Mouse (Mus musculus): Measurements from ENCODE around the gene 1190007I07Rik.

1190007I07Rik gene

DNA sequence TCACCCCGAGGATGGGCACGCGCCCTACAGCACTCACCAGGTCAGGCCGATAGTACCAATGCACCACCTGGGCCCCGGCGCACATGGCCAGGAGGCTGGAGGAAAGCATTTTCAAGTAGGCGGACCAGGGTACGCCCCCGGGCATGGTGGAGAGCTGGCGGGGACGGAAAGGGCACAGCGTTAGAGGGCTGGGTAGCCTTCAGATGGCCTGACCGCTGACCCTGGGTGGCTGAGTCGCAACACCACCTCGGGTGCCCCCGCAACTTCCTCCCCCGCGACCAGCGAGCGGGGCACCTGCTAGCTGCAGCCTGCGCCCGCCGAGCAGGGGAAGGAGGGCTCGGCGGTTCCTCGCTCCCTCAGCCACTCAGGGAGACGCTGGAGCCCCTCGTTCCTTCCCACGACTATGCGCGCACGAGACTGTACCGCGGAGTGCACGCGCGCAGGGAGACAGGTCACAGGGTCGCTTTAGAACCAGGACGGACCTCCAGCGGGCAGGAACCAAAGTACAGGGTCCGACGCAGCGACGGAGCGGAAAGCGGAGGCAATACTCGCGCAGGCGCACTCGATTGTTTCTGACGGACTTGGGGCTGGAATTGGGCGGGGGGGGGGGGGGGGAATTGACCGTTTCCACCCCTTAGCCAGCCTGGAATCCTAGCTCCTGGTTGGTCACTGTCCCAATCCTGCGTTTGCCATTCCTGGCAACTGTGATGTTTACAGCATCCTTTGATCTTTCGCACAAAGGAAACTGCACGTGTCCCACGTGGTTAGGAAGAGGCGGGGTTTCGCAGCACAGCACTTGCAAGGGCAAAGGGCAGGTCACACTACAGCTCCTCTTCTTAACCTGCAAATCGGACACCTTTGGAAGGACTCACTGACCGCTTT is at the start of gene 1190007I07Rik:
Gene 1190007I07Rik, minus strand, starts transcription at position 558 of the 882 bp plus-strand sequence.
- peak; percentile 86 for DNase-seq

DNA sequence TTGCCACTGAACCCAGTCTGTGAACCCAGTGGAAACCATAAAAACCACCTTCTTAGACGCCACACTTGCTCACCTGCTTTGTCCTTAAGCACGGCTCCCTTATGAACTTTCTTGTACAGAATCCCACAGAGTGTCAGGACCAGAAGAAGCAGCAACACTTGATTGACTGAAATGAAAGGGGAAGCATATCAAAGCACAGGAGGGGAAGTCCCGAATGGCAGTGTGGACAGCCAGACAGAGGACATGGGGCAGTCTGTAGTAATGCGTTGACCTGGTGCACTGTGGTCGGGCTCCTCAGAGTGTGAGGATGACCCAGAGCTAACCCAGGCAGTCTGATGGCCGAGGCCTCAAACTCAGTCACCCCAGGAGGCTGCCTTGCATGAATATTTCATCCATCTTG is 47.2 kb upstream of the 1190007I07Rik start:
- no peak for DNase-seq

DNA sequence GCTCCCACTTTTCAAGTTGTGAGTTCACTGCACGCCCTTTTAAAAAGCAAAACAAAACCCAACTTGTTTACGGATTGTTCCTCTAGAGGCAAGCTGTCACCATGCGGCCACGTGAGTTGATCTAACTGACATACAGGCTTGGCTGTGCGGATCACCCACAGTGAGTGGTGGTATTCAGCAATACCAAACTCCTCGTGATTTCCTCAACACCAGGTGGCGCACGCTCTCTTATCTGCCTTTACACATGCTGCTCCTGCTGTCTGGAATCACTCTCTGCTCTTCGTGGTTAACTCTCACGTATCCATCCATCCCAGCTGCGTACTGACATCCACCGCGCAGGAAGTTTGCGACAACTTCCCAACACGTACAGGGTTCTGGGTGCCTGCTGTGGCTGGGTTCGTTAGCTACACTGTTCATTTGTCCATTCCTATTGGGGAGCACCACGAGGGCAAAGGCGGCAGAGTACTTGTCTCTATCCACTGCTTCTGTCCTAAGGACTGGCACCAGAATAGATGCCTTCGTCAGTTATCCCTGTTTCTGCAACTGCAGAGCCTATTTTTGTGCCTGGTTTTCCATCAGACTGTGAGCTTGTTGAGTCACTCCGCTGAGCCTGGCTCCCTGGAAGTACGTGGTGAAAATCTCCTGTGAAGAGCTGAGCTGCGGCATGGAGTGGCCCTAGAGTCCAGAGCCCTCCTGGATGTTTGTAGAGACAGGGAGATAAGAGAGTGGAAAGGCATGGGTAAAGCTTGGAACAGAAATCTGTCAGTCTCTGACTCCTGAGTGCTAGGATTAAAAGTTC is 43.6 kb upstream of the 1190007I07Rik start:
- peak; percentile 80 to 82 for DNase-seq

DNA sequence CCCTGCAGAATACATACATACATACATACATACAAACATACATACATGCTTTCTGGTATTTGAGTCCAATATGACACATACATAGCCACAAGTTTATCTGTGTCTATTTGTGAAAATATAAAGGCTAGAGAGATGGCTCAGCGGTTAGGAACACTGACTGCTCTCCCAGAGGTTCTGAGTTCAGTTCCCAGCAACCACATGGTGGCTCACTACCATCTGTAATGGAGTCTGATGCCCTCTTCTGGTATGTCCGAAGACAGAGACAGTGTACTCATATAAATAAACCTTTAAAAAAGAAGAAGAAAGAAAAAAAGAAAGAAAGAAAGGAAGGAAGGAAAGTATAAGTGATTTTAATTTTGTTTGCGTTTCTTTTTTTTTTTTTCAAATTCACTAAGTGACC is 42.9 kb upstream of the 1190007I07Rik start:
- DNase-seq = no peak

DNA sequence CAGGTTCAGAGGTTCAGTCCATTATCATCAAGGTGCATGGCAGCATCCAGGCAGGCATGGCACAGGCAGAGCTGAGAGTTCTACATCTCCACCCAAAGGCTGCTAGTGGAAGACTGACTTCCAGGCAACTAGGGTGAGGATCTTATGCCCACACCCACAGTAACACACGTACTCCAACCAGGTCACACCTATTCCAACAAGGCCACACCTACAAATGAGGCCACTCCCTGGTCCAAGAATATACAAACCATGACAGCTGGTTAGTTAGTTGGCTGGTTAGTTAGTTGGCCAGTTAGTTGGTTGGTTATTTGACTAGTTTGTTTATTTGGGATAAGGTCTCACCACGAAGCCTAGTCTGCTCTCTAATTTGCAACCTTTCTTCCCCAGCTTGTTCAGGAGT is 40.3 kb upstream of the 1190007I07Rik start:
- no peak for DNase-seq

DNA sequence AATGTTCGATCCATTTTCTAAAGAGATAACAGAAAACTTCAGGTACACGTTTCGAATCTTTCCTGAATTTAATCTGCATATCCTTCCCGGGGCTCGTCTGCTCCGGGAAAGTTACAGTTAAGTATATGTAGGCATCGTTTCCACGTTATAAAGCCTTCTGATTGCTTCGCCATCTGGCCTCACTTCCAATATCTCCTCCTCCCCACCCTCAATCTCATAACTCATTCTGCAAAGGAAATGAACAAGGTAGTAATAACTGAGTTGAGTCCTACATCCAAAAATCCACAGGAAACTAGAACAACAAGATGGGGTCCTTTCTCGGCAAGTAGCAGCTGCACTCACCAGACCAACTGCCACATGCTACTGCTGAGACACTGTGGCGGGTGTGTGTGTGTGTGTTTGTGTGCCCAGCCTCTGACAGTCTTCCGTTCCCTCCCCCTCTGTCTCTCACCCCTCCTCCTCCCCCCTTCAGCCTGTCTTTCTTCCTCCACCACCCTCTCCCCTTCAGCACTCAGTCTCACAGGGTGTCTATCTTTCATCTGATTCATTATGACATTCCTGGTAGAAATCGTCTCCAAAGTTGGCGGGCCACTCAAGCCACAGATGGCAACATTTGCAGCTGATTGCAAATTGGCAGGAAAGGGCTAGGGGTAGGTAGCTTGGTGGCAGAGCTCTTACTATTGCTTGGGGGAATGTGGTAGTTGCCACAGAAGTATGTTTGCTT is 39.4 kb upstream of the 1190007I07Rik start:
- DNase-seq = no peak

DNA sequence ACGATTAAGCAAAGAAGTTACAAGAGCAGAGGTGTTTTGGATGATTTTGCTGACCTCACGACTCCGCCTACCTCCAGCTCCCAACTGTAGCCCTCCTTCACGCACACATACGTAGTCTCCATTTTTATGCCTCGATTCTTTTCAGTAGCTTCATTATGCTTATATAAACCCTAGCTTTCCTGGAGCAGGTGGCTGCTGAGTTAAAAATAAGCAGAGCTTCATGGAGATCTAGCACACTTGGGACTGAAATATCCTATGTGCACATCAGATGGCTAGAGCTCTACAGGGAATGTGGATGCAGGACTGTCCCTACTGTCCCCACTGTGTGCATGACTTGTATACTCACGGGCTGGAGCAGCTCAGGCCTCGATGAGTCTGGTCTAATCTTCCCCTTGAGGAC is 38.8 kb upstream of the 1190007I07Rik start:
- DNase-seq = no peak

DNA sequence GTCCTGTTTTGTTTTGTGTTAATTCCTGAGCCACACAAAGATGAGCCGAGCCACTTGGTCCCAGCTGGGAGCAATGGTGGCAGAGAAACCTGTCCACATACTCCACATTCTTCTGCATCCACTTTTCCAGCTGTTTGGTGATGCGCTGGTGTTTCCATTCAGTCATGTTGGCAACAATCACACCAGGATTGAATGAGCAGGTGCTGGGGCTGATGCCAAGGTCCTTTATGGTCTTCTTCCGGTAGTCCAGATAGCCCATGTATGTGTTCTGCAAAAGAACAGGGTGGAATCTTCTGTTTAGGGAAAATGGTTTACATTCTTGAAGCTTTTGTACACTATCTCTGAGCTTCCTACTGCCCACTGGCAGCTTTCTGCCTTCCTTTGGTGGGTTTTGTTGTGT is 31.6 kb upstream of the 1190007I07Rik start:
- DNase-seq = no peak

DNA sequence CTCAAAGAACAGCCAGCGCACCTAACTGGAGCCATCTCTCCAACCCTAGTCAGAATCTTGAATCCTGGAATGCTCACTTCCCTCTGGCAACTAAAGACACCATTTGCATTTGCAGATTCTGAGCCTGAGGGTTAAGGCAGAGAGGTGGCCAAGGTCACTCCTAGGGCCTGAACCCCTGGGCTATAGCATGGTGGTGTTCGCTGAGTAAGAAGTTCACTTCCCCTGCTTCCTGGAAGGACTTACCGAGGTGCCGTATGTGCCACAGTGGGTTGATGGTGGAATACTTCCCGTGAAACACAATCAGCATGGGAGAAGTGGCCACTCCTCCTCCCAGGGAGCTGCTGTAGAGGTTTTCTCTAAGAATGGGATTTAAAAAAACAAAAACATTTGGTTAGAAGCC is 29.6 kb upstream of the 1190007I07Rik start:
- DNase-seq = no peak

DNA sequence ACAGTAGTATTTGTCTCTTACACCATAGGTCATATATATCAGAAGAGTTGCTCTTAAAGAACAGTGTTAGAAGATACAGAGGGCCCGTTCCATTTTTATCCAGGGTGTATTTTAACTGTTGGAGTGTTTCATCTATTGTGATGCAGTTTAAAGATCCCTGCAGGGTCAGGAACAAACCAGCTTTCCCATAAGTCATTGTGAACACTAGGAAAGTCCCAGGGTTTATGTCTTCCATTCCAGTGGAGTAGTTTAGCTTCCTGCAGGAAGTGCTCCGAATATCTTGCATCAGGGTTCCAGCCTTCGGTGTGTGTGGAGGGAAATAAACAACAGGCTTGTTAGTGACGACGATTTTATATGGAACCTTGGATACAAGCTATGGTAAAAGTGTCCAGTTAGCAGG is 28.2 kb upstream of the 1190007I07Rik start:
- DNase-seq = no peak

DNA sequence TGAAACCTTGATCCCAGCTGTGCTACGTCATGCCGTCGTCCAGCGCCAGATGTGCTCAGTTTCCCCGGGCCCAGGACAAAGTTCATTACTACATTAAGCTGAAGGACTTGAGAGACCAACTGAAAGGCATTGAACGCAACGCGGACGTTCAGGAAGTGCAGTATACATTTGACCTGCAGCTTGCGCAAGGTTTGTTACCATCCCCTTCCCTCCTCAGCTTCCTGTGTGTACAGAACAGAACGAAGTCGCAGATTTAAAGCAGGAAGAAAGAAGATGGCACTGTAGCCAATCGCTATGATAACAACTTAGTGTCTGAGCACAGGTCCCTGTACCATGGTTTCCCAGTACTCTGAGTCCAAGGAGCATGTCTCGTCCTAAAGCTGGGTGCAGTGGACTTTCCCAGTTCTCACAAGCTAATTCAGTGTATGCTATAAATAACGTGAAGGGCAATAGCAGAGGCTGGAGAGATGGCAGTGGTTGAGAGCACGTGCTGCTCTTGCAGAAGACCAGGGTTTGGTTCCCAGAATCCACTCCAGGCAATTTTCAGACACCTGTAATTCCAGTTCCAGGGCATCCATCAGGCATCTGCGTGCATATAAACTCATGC is 24.3 kb upstream of the 1190007I07Rik start:
- DNase-seq = no peak

DNA sequence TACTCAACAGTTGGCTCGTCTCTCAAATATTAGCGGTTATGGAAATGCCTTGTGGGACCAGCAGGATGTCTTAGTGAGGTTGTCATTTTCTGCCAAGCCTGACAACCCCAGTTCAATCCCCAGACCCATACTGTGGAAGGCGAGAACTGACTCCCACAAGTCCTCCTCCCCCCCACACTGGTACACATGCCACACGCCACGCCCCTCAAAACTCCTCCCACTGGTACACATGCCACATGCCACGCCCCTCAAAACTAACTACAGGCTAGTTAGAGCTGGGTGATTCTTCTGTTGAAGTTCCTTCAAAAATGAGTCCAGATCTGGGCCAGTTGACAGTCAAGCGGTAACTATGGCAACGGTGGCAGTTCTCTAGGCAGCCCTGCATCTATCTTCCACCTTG is 23.1 kb upstream of the 1190007I07Rik start:
- DNase-seq = no peak

DNA sequence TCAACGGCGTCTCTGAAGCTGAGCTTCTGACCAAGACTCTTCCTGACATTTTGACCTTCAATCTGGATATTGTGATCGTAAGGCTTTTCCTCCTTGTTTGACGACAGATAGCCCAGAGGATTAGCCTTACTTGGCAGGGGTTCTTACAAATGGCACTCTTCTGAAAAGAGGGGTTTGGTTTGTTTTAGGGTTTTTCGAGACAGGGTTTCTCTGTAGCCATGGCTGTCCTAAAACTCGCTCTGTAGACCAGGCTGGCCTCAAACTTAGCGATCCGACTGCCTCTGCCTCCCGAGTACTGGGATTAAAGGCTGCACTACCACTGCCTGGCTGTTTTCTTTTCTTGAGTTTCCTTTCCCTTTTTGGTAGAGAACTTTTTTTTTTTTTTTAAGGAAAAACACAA is 18.5 kb upstream of the 1190007I07Rik start:
- DNase-seq = no peak

DNA sequence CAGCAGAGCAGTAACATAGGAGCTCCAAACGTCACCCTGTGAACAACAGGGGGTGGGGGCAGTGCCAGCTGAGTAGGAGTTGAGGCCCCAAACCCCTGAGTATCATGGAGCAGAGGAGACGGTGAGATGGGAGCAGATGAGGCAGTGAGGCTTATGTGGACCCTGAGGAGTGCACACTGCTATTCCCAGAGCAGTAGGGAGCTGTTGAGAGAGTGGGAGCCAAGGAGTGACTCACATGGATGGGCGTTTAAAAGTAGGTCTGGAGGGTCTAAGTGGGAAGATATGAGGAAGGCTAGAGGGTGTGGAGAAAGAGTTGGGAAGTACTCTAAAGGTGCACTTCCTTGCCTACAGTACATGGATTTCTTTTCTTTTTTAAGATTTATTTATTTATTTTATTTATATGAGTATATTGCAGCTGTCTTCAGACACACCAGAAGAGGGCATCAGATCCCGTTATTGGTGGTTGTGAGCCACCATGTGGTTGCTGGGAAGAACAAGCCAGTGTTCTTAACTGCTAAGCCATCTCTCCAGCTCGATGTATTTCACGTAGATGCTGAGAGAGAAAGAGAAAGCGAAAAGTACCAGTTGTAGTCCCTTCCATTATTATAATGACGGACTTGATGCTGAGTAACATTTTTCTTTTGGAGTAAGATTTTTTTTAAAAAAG is 16.1 kb upstream of the 1190007I07Rik start:
- no peak for DNase-seq

DNA sequence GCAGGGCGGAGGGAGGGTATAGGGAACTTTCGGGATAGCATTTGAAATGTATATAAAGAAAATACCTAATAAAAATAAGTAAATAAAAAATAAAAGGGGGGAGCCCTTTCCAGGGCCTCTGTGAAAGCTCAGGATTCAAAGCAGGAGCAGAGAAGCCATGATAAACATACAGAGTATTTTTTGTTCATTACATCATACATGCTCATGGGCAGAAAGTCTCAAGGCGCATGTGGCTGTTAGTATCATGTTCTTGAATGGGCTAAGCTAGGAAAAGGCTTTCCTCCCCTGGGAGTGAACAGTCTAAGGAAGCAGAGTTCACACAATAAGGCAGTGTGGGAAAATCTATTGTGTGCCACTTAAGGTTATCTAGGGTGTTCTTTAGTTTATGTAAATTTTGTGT is 13.3 kb upstream of the 1190007I07Rik start:
- no peak for DNase-seq

DNA sequence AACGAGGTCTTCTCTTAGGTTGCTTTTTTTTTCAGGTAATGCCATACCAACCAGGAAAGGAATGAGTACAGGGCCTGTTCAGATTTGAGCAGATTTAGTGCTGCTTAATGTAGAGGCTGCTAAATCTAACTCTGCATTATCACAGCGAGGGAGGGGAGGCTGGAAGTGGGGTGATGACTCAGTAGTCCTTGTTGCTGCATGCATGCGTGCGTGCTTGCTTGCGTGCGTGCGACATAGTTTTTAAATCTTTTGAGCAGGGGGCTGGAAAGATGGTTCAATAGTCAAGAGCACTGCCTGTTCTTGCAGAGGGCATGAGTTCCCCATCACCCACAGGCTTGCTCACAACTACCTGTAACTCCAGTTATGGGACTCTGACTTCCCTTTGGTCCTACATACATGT is 11.3 kb upstream of the 1190007I07Rik start:
- DNase-seq = no peak

DNA sequence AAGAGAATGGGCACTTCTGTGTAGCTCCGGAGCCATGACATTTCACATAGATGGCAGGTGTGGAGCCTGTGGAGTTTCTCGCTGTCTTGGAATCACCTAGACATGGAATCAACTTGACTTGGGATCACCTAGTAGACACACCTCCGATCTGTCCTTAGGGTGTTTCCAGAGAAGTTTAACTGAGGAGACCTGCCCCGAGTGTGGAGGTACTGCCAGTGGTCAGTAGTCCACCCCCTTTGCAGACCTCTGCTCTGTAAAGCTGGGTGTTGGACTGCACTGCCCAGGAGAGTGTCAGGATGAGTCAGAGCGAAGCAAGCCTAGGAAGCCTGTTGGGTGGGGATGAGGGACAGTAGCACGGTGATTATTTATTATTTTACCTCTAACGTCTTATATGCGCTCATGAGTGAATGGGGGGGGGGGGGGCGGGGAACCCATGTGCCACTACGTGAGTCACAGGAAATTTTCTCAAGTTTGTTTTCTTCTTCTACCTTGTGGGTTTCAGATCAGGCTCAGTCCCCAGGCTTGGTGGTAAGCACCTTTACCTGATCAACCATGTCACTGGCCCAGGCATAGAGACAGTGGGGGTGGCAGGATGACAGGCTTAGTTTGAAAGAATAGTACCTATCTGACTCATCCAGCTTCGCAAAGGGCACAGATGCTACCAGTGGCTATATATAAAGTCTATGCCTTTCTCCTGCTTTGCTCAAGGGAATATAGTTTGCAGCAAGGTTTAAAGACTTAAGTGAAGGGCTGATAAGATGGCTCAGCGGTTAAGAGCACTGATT is 9.7 kb upstream of the 1190007I07Rik start:
- DNase-seq = no peak

DNA sequence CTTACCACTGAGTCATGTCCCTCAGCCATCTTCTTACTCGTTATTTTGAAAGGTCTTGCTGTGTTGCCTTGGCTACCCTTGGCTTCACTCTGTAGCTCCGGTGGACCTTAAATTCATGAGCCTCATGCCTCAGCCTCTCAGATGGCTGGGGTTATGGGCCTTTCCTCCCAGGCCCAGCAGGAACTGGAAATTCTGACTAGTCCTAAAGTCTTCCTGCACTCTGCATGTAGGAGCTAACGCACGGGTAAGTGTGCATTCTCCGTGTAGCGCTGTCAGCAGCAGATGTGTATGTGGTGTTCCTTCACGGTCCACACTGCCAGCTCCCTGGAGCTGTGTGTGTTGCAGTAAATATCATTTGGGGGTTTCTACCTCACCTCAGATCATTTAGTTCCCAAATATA is 8.1 kb upstream of the 1190007I07Rik start:
- no peak for DNase-seq

DNA sequence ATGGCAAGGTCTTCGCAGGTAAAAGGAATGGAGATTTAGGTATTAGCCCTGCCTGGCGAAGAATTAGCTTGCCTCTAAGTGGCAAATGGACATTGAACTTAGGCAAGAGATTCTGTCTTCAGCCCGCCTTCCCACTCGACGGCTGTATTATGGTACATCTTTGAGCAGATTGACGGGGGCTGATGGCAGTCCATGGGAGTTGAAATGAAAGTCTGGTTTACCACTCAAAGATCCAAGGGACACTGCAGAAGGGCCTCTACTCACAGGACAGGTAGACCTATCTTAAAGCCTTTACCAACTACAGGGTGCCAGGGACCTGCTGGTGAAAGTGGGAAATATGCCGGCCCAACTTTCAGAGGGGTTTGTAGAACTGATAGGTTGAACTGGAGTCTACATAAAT is 7.5 kb upstream of the 1190007I07Rik start:
- peak in 1 of 2 experiments; percentile 13 for DNase-seq

DNA sequence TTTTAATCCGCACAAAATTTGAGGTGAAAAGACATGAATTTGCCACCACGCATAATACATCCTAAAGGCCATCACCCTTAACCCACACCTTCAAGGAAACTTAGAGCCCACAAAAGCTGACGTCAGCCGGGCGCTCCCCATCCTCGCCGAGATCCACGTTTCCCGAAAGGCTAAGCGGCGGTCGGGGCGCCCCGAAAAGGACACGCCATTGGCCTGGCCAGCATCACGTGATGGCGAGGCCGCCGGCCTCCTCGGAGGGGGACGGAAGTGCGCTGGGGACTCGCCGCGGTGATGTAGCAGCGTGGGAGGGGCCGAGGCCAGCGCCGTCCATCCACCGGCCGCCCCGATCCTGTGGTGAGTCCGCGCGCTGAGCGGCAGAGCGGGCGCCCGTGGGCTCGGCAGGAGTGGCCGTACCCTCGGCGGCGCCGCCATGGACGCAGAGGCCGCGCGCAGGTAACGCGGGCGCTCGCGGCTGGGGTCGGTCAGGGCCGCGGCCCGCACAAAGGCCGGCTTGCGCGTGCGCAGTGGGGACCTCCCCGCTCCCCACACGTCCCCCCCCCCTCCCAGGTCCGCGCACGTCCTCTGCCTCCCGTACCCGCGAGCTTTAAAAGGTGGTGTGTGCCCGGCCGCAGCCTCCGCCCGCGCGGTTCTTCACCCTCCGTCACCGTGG is 6.7 kb upstream of the 1190007I07Rik start, which contains the start of gene Tdg:
Gene Tdg, plus strand, starts transcription at position 243 of the 670 bp plus-strand sequence.
- DNase-seq = peak; percentile 88 to 90

DNA sequence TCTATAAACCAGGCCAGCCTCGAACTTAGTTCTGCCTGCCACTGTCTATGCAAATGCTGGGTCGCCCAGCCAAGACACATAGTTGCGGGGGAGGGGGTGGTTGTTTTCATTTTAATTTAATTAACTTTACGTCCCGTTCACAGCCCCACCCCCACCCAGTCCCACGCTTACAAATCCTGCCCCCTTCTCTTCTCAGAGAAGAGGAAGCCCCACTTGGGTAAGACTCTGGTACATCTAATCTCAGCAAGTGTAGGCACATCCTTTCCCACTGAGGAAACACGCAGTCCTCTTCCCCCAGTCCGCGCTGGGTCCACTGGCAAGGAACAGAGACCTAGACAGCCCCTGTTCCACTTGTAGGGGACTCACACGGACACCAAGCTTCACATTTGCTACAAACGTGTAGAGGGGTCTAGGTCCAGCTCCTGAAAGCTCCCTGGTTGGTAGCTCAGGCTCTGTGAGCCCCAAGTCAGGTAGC is 6.1 kb upstream of the 1190007I07Rik start:
- DNase-seq = peak; percentile 71 to 77
